Mouse (Mus musculus): ENCODE data around the gene Scand1.

- TF ChIP-seq CTCF (IDR thresholded peaks at IDR 0.05; ENCODE audit: low read depth): no peak
- TF ChIP-seq EP300 (IDR thresholded peaks at IDR 0.05; ENCODE audit: low read depth): no peak
These were observed 14.0 kb downstream of the Scand1 start for GRCm38 (mm10) chr2:156298458-156298857.
